Mouse (Mus musculus): ENCODE data around the gene Polr2h.

DNA sequence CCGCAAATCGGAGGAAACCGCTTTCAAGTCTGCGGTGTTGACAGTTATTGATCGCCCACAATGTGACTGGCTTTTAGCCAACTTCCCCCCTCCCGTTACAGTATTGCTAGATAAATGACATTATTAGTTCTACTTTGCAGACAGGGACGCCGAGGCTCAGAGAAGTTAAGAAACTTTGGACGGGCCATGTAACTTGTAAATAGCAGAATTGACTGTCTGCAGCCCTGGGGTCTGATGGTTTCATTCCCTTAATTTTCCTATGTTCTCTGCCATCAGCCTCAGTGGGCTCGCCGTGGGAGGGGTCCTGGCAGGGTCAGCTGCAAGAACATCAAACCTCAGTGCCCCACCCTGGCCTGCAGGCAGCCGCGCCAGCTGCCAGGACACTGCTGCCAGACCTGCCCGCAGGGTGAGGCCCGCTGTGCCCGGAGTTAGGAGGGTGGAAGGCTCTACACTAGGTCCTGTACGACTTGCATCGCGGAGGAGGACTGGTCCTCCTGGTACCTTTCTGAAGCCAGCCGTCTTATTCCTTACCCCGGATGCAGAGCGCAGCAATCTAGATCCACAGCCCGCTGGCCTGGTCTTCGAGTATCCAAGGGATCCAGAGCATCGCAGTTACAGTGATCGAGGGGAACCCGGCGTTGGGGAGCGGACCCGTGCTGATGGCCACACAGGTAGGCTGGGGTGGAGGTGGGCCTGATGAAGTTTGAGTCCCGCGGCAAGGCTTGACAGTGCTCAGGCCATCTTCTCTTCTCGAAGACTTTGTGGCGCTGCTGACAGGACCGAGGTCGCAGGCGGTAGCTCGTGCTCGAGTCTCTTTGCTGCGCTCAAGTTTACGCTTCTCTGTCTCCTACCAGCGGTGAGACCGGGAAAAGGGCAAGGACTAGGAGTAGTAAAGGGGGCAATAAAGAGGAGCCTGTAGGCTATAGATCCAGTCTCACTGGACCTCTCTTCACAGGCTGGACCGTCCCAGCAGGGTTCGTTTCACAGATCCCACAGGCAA lies 16.6 kb downstream of the Polr2h start, which contains the start of gene Thpo:
- TF ChIP-seq POLR2A (IDR thresholded peaks at IDR 0.05; ENCODE audit: borderline replicate concordance, low read depth, low read length) (no peak), CTCF (IDR thresholded peaks at IDR 0.05; ENCODE audit: low read depth, low read length) (no peak)
